In the genomic region with DNA sequence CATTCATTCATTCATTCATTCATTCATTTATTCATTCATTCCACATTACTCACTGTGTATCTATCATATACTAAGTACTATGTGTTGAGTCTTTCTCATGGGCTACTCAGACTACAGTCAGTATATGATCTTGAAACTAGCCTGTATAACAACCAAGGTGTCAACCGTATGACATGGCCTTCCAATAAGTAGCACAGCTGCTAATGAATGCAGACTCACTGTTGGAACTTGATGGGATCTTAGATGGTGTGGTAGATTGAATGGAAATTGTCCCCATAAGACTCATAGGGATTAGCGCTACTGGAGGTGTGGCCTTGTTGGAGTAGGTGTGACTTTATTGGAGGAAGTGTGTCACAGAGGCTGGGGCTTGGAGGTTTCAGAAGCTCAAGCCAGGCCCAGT, we compare ENCODE assay signal across 22 mouse cellular contexts. TPM values are rescaled to one million over a fixed set of nuclear protein-coding genes. Genes with fewer than 3 reads are reported as not detected.
DNase-seq lines count a peak whose midpoint lies in the region; ATAC-seq lines count a peak whose summit lies in the region.
"Had no signal": no experiment of that assay in that cellular context is flagged by ENCODE, and none has a peak within 500 bp of the region (broad histone marks: within the 10 kb centered on the region; RNA-seq: fewer than 3 reads in every experiment).

No protein-coding gene starts in this region.

- H3K9me3 ChIP-seq in intestine, embryonic 14.5 days (ENCODE audit: control insufficient read depth, low read length) = no peaks in the 10 kb centered on the region
- no peaks in the 10 kb centered on the region for H3K9me3 ChIP-seq in intestine, embryonic 16.5 days (ENCODE audit: control insufficient read depth, low read length)
- H3K9me3 ChIP-seq in midbrain, embryonic 11.5 days (ENCODE audit: control insufficient read depth, low read length) = no peaks in the 10 kb centered on the region
- H3K9me3 ChIP-seq in midbrain, embryonic 16.5 days (replicated peaks; ENCODE audit: control insufficient read depth, low read length, poor library complexity, severe bottlenecking) = no peaks in the 10 kb centered on the region

- H3K4me2 ChIP-seq in intestine, embryonic 14.5 days (ENCODE audit: low read length) = no peak overlapping the region
- no peak overlapping the region for H3K4me2 ChIP-seq in intestine, embryonic 16.5 days (ENCODE audit: low read depth, low read length)
- H3K4me2 ChIP-seq in midbrain, embryonic 11.5 days = no peak overlapping the region
- no peak overlapping the region for H3K4me2 ChIP-seq in midbrain, embryonic 16.5 days (ENCODE audit: low read length)

- no peak overlapping the region for H3K9ac ChIP-seq in intestine, embryonic 14.5 days (ENCODE audit: low read length)
- no peak overlapping the region for H3K9ac ChIP-seq in intestine, embryonic 16.5 days (ENCODE audit: low read depth, low read length)
- no peak overlapping the region for H3K9ac ChIP-seq in midbrain, embryonic 11.5 days (ENCODE audit: low read length)
- H3K9ac ChIP-seq in midbrain, embryonic 16.5 days (ENCODE audit: low read depth, low read length) = no peak overlapping the region

- intact Hi-C loops in heart, postnatal 36 days (cut with DNase I) = no loop called here

- no peaks in the 10 kb centered on the region for H3K4me1 ChIP-seq in intestine, embryonic 14.5 days (replicated peaks; ENCODE audit: control insufficient read depth, insufficient read depth, low read length)
- H3K4me1 ChIP-seq in intestine, embryonic 16.5 days (ENCODE audit: control insufficient read depth, insufficient read depth, low read length) = no peaks in the 10 kb centered on the region; the same call in 1 of the 2 replicates
- no peaks in the 10 kb centered on the region for H3K4me1 ChIP-seq in midbrain, embryonic 11.5 days (ENCODE audit: control insufficient read depth, insufficient read depth, low read length)
- H3K4me1 ChIP-seq in midbrain, embryonic 16.5 days (ENCODE audit: control insufficient read depth, insufficient read depth, low read length) = no peaks in the 10 kb centered on the region

- no peak overlapping the region for H3K4me3 ChIP-seq in intestine, embryonic 14.5 days (ENCODE audit: low read depth, low read length)
- H3K4me3 ChIP-seq in intestine, embryonic 16.5 days (ENCODE audit: low read length) = no peak overlapping the region
- no peak overlapping the region for H3K4me3 ChIP-seq in midbrain, embryonic 11.5 days (ENCODE audit: low read depth, low read length)
- H3K4me3 ChIP-seq in midbrain, embryonic 16.5 days (ENCODE audit: low read depth, low read length) = no peak overlapping the region

- no peaks in the 10 kb centered on the region for H3K27me3 ChIP-seq in intestine, embryonic 14.5 days (replicated peaks; ENCODE audit: control insufficient read depth, insufficient read depth, low read length)
- H3K27me3 ChIP-seq in intestine, embryonic 16.5 days (replicated peaks; ENCODE audit: control insufficient read depth, insufficient read depth, low read length) = no peaks in the 10 kb centered on the region
- no peaks in the 10 kb centered on the region for H3K27me3 ChIP-seq in midbrain, embryonic 11.5 days (ENCODE audit: control insufficient read depth, insufficient read depth, low read length)
- no peaks in the 10 kb centered on the region for H3K27me3 ChIP-seq in midbrain, embryonic 16.5 days (ENCODE audit: control insufficient read depth, insufficient read depth, low read depth, low read length)
- H3K27me3 ChIP-seq: CH12.LX, Patski had no signal

- WGBS in intestine, embryonic 14.5 days = 97% methylated on average over 2 of the region's 2 CpGs
- WGBS in intestine, embryonic 16.5 days = 98% methylated on average over 2 of the region's 2 CpGs
- 91% methylated on average over 2 of the region's 2 CpGs for WGBS in midbrain, embryonic 11.5 days
- WGBS in midbrain, embryonic 16.5 days = 96% methylated on average over 2 of the region's 2 CpGs

- H3K27ac ChIP-seq in intestine, embryonic 14.5 days (ENCODE audit: low read depth) = no peak overlapping the region
- H3K27ac ChIP-seq in intestine, embryonic 16.5 days (ENCODE audit: low read length) = no peak overlapping the region
- no peak overlapping the region for H3K27ac ChIP-seq in midbrain, embryonic 11.5 days (ENCODE audit: low read depth, low read length)
- no peak overlapping the region for H3K27ac ChIP-seq in midbrain, embryonic 16.5 days (ENCODE audit: low read length)

- H3K36me3 ChIP-seq in intestine, embryonic 14.5 days (ENCODE audit: control insufficient read depth, insufficient read depth, low read length) = no peaks in the 10 kb centered on the region
- H3K36me3 ChIP-seq in intestine, embryonic 16.5 days (ENCODE audit: control insufficient read depth, insufficient read depth, low read length) = no peaks in the 10 kb centered on the region
- no peaks in the 10 kb centered on the region for H3K36me3 ChIP-seq in midbrain, embryonic 11.5 days (ENCODE audit: control insufficient read depth, insufficient read depth, low read length)
- H3K36me3 ChIP-seq in midbrain, embryonic 16.5 days (ENCODE audit: control insufficient read depth, insufficient read depth, low read length) = no peaks in the 10 kb centered on the region
- H3K36me3 ChIP-seq: G1E had no signal

- ATAC-seq in intestine, embryonic 14.5 days (replicated peaks; ENCODE audit: low FRiP score, low TSS enrichment, low read depth) = no peak
- ATAC-seq in intestine, embryonic 16.5 days = no peak
- no peak for ATAC-seq in midbrain, embryonic 11.5 days (ENCODE audit: low FRiP score)
- ATAC-seq in midbrain, embryonic 16.5 days = no peak
- ATAC-seq: activated CD4-positive, CD25-positive, alpha-beta regulatory T cell, adult 4 months; CD4-positive, CD25-positive, alpha-beta regulatory T cell, adult 4 months; Patski had no signal

- peak; percentile 60 for DNase-seq in heart, adult 11 months
- DNase-seq in heart, postnatal 36 days = no peak
- peak; percentile 4 for DNase-seq in intestine, embryonic 14.5 days (ENCODE audit: low spot score)
- DNase-seq in midbrain, embryonic 11.5 days (ENCODE audit: low spot score, missing footprints) = peak; percentile 59
- DNase-seq: adrenal gland, adult 2 months; adrenal gland, adult 8-10 months; adrenal gland, postnatal 10 days; adrenal gland, postnatal 14 days; adrenal gland, postnatal 25 days; adrenal gland, postnatal 36 days; B cell, adult 2 months; cerebellum, adult 11 months; cerebellum, adult 11-12 months; cerebellum, adult 18-20 months had no signal

RNA-seq across cellular contexts. Expression of a gene that starts 38.8 kb away (rescaled TPM):
- total RNA-seq in heart, postnatal 36 days (2021) = 1 to 10 TPM; 1.3 to 2.0 TPM
- polyA plus RNA-seq in intestine, embryonic 14.5 days (2014; fragmentation: Nextera tagmentation; extraction: Ambion mirVana) = 4.8 and 5.1 TPM in 2 replicates
- polyA plus RNA-seq in intestine, embryonic 16.5 days (2015; fragmentation: Nextera tagmentation; extraction: Ambion mirVana) = 2.5 and 3.3 TPM in 2 replicates
- polyA plus RNA-seq in midbrain, embryonic 11.5 days (2014; fragmentation: Nextera tagmentation; extraction: Ambion mirVana) = 2.9 and 3.1 TPM in 2 replicates
- 4.8 and 5.0 TPM in 2 replicates for polyA plus RNA-seq in midbrain, embryonic 16.5 days (2015; fragmentation: Nextera tagmentation; extraction: Ambion mirVana)
- total RNA-seq: CH12.LX, MEL had no signal
- polyA plus RNA-seq: G1E had no signal

Comparison
In these comparisons a context has a peak if more than half of its experiments do, and no peak if none do; other contexts are left out.
1. DNase-seq: peak in heart, adult 11 months (single experiment), intestine, embryonic 14.5 days (single experiment) and midbrain, embryonic 11.5 days (single experiment); none in heart, postnatal 36 days (0 of 2).